Mouse (Mus musculus) cerebellum, adult 2 months (tissue): ENCODE measurements around the gene Msln.

Source experiments
- CTCF ChIP-seq: fragments of 200-500 bp; IDR thresholded peaks from 2 replicates; pipeline ENCODE4 v1.5.1; 2011; ENCODE audit warnings: low read depth, mild to moderate bottlenecking, control low read depth, low read length, moderate library complexity, borderline replicate concordance; ENCODE audit not compliant: insufficient read depth
- POLR2A ChIP-seq: fragments of 200-500 bp; IDR thresholded peaks from 2 replicates; pipeline ENCODE4 v1.6.1; 2011; ENCODE audit warnings: low read length, control low read depth, borderline replicate concordance; ENCODE audit not compliant: insufficient read depth

DNA sequence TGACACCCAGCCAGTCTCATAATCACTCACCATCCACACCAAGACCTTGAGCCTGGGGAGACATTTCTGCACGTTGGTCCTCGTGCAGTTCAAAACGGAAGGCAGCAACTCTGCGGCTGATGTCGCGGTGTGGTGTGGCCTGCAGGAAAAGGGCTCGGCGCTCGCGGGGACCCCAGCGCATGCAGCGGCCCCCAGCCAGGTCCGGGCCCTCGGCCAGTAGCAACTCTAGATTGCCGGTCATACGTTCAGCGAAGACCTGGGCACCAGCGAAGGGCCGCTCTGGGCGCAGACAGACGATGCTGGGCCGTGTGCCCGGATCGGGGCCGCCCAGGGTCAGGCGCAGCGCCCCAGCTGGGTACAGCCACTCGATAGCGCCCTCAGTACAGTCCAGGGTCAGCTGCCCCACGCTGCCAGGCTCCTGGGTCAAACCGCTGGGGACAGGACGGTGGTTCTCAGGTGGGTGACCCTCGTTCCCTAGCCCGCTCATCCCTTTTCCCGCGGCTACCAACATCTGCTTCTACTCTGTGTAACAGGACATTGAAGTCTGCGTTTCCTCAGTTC is 42.1 kb upstream of the Msln start:
- TF ChIP-seq CTCF (no peak), POLR2A (no peak)
